Mouse (Mus musculus) forebrain, embryonic 16.5 days (tissue): ENCODE data around the gene Gpr156. TPM values are rescaled to one million over a fixed set of nuclear protein-coding genes. Genes with fewer than 3 reads are reported as not detected.
"Not testable (repeated sequence)": the region's sequence is repeated elsewhere in the genome, so short reads cannot be mapped to it uniquely, and the experiment has no call there.

Experiments used
- ATAC-seq: fragments of 200-750 bp; cut with Nextera tagmentation; 2 replicates; pipeline ENCODE4 v1.8.0; 2017; ENCODE audit warnings: mild to moderate bottlenecking, moderate library complexity
- H3K27ac ChIP-seq: fragments of 300-500 bp; sonication (generic); 2 replicates; pipeline ENCODE4 v1.5.1; 2014; ENCODE audit warnings: low read length, control low read depth
- H3K27me3 ChIP-seq: fragments of 300-500 bp; sonication (generic); replicated peaks from 2 replicates; pipeline ENCODE4 v1.6.1; 2014; ENCODE audit warnings: low read length; ENCODE audit not compliant: control insufficient read depth, insufficient read depth
- H3K36me3 ChIP-seq: fragments of 300-500 bp; sonication (generic); 2 replicates; pipeline ENCODE4 v1.6.1; 2014; ENCODE audit not compliant: control insufficient read depth, insufficient read depth
- H3K4me1 ChIP-seq: fragments of 300-500 bp; sonication (generic); replicated peaks from 2 replicates; pipeline ENCODE4 v1.6.1; 2014; ENCODE audit warnings: low read length; ENCODE audit not compliant: control insufficient read depth, insufficient read depth
- H3K4me2 ChIP-seq: fragments of 300-500 bp; sonication (generic); 2 replicates; pipeline ENCODE4 v1.6.1; 2014; ENCODE audit warnings: mild to moderate bottlenecking, low read length, control low read depth
- H3K4me3 ChIP-seq: fragments of 300-500 bp; sonication (generic); replicated peaks from 2 replicates; pipeline ENCODE4 v1.5.1; 2014; ENCODE audit warnings: mild to moderate bottlenecking, low read length, control low read depth
- H3K9ac ChIP-seq: fragments of 300-500 bp; sonication (generic); replicated peaks from 2 replicates; pipeline ENCODE4 v1.6.1; 2014; ENCODE audit warnings: low read depth, low read length, control low read depth
- H3K9me3 ChIP-seq: fragments of 300-500 bp; sonication (generic); 2 replicates; pipeline ENCODE4 v1.6.1; 2016; ENCODE audit warnings: low read length; ENCODE audit not compliant: control insufficient read depth
- WGBS: fragments of 180-500 bp; shearing (Covaris S2); extraction: QIAGEN DNeasy Blood & Tissue Kit; methylation state at CpG from one replicate; pipeline ENCODE4 v1.1.7; 2014; 5-methylcytosine and 5-hydroxymethylcytosine counted together
- polyA plus RNA-seq: library from polyadenylated mRNA; unstranded; fragments of >200 nt; fragmentation: Nextera tagmentation; extraction: Ambion mirVana; gene quantifications from 2 replicates; pipeline ENCODE4 v1.2.1, GENCODE M21; 2015

Gpr156 gene
- polyA plus RNA-seq, 1 experiment from 2014 or later = 5.4 TPM

DNA sequence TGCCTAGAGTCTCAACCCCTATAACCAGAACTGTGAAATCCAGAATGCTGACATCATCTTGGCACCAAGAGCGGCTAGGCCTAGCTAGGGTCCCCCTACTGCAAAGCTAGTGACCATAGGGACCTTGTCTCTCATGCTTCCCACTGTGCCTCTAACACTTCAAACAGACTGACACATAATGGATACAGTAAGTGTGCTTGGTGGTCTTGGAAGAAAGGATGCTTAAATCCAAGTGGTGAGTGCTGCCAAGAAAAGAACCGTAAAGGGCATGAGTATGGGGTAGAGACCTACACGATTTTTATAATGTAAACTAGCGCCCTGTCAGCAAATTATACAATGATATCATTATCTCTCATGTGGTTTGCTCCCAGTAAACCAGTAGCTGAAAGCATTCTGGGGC is 32.1 kb downstream of the Gpr156 start:
- Histone ChIP-seq H3K4me2 (no peak overlapping the region), H3K9me3 (no peaks in the 10 kb centered on the region), H3K27me3 (no peaks in the 10 kb centered on the region), H3K9ac (no peak overlapping the region), H3K36me3 (no peaks in the 10 kb centered on the region), H3K4me1 (peaks cover 15% of the 10 kb centered on the region), H3K4me3 (no peak overlapping the region), H3K27ac (no peak overlapping the region)
- ATAC-seq = peak; percentile 42
- WGBS = 59% methylated on average over 4 of the region's 4 CpGs

DNA sequence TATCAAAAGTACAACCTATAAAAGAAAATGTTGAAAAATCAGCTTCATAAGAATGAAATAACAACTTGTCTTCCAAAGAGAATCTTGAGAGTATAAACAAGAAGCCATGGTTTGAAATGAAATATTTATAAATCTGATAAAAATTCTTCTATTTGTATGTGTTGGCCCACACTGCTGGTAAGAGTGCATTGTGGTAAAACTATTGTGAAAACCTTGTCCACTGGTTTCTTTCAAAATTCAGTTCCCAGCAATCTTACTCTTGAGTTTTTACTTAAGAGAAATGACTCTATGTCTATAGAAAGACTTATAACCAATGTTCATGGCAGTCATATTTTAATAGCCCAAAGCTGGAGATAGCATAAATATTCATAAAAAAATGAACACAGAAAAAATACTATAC is 34.9 kb downstream of the Gpr156 start:
- H3K4me1 ChIP-seq = peaks cover 6% of the 10 kb centered on the region
- no peaks in the 10 kb centered on the region for H3K27me3 ChIP-seq

GRCm38 (mm10) chr16:37953186-37953585 is 36.9 kb downstream of the Gpr156 start:
- 80% methylated on average over 4 of the region's 4 CpGs for WGBS
- H3K27me3 ChIP-seq = no peaks in the 10 kb centered on the region
- H3K4me3 ChIP-seq = no peak overlapping the region
- no peak overlapping the region for H3K4me2 ChIP-seq
- ATAC-seq = no peak
- peaks cover 11% of the 10 kb centered on the region for H3K4me1 ChIP-seq
- H3K27ac ChIP-seq = no peak overlapping the region
- no peaks in the 10 kb centered on the region for H3K9me3 ChIP-seq
- H3K9ac ChIP-seq = no peak overlapping the region
- no peaks in the 10 kb centered on the region for H3K36me3 ChIP-seq

More for the DNA sequence above, 34.9 kb downstream of the Gpr156 start:
- Histone ChIP-seq H3K36me3 (no peaks in the 10 kb centered on the region), H3K4me3 (no peak overlapping the region), H3K9me3 (no peaks in the 10 kb centered on the region), H3K9ac (no peak overlapping the region), H3K27ac (no peak overlapping the region), H3K4me2 (no peak overlapping the region)
- ATAC-seq = no peak

GRCm38 (mm10) chr16:37953991-37954942 is 38.0 kb downstream of the Gpr156 start:
- no peaks in the 10 kb centered on the region for H3K36me3 ChIP-seq
- H3K27ac ChIP-seq = no peak overlapping the region
- no peaks in the 10 kb centered on the region for H3K9me3 ChIP-seq
- no peak overlapping the region for H3K4me2 ChIP-seq
- ATAC-seq = no peak
- WGBS = 82% methylated on average over 12 of the region's 12 CpGs
- no peak overlapping the region for H3K9ac ChIP-seq
- peaks cover 11% of the 10 kb centered on the region for H3K4me1 ChIP-seq
- no peaks in the 10 kb centered on the region for H3K27me3 ChIP-seq
- H3K4me3 ChIP-seq = no peak overlapping the region

- Histone ChIP-seq H3K27me3 (no peaks in the 10 kb centered on the region), H3K9me3 (no peaks in the 10 kb centered on the region), H3K36me3 (no peaks in the 10 kb centered on the region), H3K4me2 (no peak overlapping the region), H3K4me3 (no peak overlapping the region), H3K9ac (no peak overlapping the region), H3K27ac (peak overlapping the region; percentile 4; the same call in 1 of the 2 replicates), H3K4me1 (peaks cover 11% of the 10 kb centered on the region)
- peak; percentile 77 for ATAC-seq
- WGBS = 45% methylated on average over 13 of the region's 13 CpGs
These were observed 39.1 kb downstream of the Gpr156 start for GRCm38 (mm10) chr16:37955336-37955917.

DNA sequence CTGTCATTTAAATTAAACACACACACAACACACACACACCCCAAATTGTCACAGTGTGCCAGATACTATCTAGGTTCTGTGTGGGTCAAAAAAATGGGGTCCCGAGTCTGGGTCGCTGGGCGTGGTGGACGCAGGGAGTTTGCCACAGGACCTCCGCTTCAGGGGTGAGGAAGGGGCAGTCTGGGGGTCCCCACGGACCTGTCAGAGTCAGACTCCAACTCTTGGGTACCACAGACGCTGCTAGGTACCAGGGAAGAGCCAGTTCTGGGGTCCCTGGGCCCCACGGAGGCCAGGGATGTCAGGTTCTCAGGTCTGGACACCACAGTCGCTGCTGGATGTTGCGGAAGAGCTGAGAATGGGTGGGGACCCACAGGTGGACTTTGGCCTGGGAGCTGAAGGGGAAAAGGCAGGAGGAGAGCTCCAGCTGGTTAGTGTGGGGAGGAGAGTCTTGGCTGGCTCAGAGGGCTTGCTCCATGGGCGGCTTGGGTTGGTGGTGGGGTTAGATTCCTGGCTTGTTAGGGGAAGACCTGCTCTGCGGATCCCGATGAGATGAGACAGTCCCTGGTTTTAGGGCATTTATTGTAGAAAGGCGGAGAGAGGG is 39.9 kb downstream of the Gpr156 start:
- no peak overlapping the region for H3K4me3 ChIP-seq
- H3K9me3 ChIP-seq = no peaks in the 10 kb centered on the region
- H3K27ac ChIP-seq = no peak overlapping the region
- WGBS = 89% methylated on average over 14 of the region's 14 CpGs
- no peaks in the 10 kb centered on the region for H3K36me3 ChIP-seq
- H3K4me2 ChIP-seq = no peak overlapping the region
- no peaks in the 10 kb centered on the region for H3K27me3 ChIP-seq
- no peak for ATAC-seq
- no peak overlapping the region for H3K9ac ChIP-seq
- H3K4me1 ChIP-seq = peaks cover 11% of the 10 kb centered on the region

DNA sequence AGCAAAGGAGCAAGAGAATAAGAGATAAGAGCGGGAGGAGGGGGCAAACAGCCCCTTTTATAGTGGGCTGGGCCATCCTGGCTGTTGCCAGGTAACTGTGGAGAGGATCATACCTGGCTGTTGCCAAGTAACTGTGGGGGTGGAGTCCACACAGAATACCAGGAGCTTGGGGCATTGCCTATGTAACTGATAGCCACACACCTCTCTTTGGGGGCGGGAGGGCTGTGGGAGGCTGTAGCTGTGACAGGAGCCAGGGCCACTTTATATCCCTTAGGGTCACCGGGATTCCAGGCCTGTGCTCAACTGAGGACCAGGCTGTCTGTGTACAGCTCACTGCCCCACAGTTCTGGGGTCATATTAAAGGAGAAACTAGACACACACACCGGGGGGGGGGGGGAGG is 40.5 kb downstream of the Gpr156 start:
- H3K4me1 ChIP-seq = peaks cover 11% of the 10 kb centered on the region
- no peak for ATAC-seq
- H3K27me3 ChIP-seq = no peaks in the 10 kb centered on the region
- 70% methylated on average over 4 of the region's 4 CpGs for WGBS
- H3K27ac ChIP-seq = no peak overlapping the region
- H3K9ac ChIP-seq = no peak overlapping the region
- H3K36me3 ChIP-seq = no peaks in the 10 kb centered on the region
- no peaks in the 10 kb centered on the region for H3K9me3 ChIP-seq
- H3K4me2 ChIP-seq = no peak overlapping the region
- no peak overlapping the region for H3K4me3 ChIP-seq

DNA sequence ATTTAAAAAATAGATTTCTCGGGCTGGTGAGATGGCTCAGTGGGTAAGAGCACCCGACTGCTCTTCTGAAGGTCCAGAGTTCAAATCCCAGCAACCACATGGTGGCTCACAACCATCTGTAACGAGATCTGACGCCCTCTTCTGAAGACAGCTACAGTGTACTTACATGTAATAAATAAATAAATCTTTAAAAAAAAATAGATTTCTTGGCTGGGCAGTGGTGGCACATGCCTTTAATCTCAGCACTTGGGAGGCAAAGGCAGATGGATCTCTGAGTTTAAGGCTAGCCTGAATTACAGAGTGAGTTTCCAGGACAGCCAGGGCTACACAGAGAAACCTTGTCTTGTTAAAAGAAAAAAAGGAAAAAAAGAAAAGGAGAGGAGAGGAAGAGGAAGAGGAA is 46.4 kb downstream of the Gpr156 start:
- not testable (repeated sequence) for H3K4me3 ChIP-seq, H3K9me3 ChIP-seq, H3K9ac ChIP-seq, H3K36me3 ChIP-seq, ATAC-seq, H3K4me2 ChIP-seq, H3K27me3 ChIP-seq, H3K27ac ChIP-seq
- 83% methylated on average over 4 of the region's 4 CpGs for WGBS
- peaks cover 17% of the 10 kb centered on the region for H3K4me1 ChIP-seq
